Mouse (Mus musculus) erythroblast, embryonic 14.5 days (primary cell): ENCODE results near the gene Artn. TPM values are rescaled to one million over a fixed set of nuclear protein-coding genes. Genes with fewer than 3 reads are reported as not detected.

Experiments used
- H3K27me3 ChIP-seq: 2 replicates; pipeline ENCODE4 v1.6.1; 2012; ENCODE audit warnings: inconsistent platforms; ENCODE audit not compliant: control insufficient read depth
- H3K36me3 ChIP-seq: 2 replicates; pipeline ENCODE4 v1.6.1; 2012; ENCODE audit warnings: mild to moderate bottlenecking, inconsistent platforms; ENCODE audit not compliant: control insufficient read depth
- H3K4me1 ChIP-seq: 2 replicates; pipeline ENCODE4 v1.6.1; 2012; ENCODE audit warnings: inconsistent platforms; ENCODE audit not compliant: control insufficient read depth
- H3K4me3 ChIP-seq: replicated peaks from 2 replicates; pipeline ENCODE3; 2012; ENCODE audit warnings: moderate library complexity, mild to moderate bottlenecking, inconsistent platforms
- H3K9me3 ChIP-seq: 2 replicates; pipeline ENCODE4 v1.6.1; 2012; ENCODE audit warnings: low read length, inconsistent platforms, mixed read lengths; ENCODE audit not compliant: control insufficient read depth
- GATA1 ChIP-seq: IDR thresholded peaks from 2 replicates; pipeline ENCODE4 v1.6.1; 2012; ENCODE audit warnings: low read length, inconsistent platforms, mixed read lengths
- TAL1 ChIP-seq: IDR thresholded peaks from 3 replicates; pipeline ENCODE4 v1.6.1; 2012; ENCODE audit warnings: low read length, inconsistent platforms, mixed read lengths
- polyA plus RNA-seq: library from polyadenylated mRNA; stranded (reverse); fragments of >175 nt; gene quantifications from 2 replicates; pipeline ENCODE4 v1.2.3, GENCODE M21; 2012

Artn gene
- polyA plus RNA-seq, 1 experiment, result 4.9 TPM

DNA sequence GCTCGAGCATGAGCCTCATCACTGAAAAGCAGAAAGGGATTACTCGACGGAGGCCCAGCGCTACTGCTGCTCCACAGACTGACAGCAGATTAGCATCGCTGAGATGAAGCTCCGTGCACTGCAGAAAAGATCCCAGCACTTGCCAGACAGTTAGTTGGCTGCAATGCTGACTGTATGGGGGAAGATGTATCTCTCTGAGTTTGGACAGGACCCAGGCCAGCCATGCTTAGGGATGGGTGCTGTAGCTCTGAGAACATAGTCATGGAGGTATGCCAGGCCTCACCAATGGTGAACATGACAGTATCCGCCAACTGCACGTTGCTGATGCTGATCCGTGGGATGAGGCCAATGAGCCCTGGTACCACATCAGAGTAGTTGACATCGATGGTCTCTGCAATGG, 25.5 kb downstream of the Artn start:
- Histone ChIP-seq H3K9me3 (no peaks in the 10 kb centered on the region), H3K27me3 (no peaks in the 10 kb centered on the region), H3K4me3 (no peak overlapping the region), H3K36me3 (peaks cover 98% of the 10 kb centered on the region), H3K4me1 (peaks cover 8% of the 10 kb centered on the region)
- TF ChIP-seq TAL1 (no peak), GATA1 (no peak)

DNA sequence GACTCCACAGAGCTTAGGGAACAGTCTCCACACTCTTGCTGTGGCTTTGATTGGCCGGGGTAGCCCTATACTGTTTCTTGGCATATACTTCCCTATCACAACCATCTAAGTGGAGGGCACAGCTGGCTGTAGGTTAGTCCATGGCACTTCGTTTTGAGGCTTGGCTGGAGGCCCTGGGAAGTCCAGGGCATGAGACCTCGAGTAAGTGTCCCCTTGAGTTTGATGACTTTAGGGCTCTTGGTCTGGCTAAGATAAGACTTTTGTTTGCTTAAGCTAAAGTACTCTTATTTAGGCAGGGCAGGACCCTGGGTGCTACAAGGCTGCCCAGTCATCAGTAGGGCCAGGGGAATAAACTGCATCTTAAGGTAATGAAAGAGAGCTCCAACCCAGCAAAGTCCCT, 31.5 kb downstream of the Artn start:
- Histone ChIP-seq H3K4me3 (no peak overlapping the region), H3K36me3 (peaks cover 97% of the 10 kb centered on the region), H3K9me3 (no peaks in the 10 kb centered on the region), H3K27me3 (no peaks in the 10 kb centered on the region), H3K4me1 (peaks cover 4% of the 10 kb centered on the region; the same call in 1 of the 2 replicates)
- TF ChIP-seq GATA1, result no peak
- TF ChIP-seq TAL1, result no peak

DNA sequence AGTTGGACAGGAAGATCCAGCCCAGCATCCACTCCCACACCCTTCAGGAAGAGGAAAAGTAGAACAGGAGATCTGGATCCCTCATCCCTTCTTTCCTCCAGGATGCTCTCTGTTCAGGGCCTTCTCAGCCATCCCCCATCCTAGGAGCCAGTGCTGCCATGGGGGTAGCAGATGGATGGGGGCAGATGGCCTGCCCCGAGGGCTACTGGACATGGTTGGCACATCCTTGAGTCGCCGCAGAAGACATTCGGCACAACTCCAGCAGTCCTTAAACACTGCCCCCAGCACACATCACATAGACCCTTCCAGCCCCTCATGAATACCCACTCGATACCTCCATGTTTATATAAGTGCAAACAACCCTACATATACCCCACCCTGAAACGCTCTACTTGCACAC, 33.5 kb downstream of the Artn start:
- H3K27me3 ChIP-seq, result no peaks in the 10 kb centered on the region
- no peak for TF ChIP-seq GATA1
- H3K36me3 ChIP-seq, result peaks cover 77% of the 10 kb centered on the region
- no peak overlapping the region for H3K4me3 ChIP-seq
- peaks cover 19% of the 10 kb centered on the region for H3K4me1 ChIP-seq
- no peaks in the 10 kb centered on the region for H3K9me3 ChIP-seq

DNA sequence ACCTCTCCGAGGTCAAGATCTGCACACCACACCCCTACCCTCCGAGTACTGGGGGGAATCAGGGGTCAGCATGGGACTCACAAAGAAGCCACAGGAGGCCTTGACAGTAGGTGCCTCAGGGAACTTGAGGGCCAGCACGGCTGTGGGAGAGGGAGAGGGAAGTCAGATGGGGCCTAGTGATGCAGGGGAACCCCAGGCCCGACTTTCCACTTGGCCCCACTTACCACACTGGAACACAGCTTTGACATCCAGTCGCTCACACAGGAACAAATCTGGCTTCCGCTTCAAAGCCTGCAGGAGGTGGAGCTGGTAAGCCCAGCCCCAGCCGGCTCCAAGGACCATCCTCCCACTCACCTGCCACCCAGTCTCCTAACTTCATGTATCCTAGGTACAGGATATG, 34.2 kb downstream of the Artn start:
- Histone ChIP-seq H3K27me3 (no peaks in the 10 kb centered on the region), H3K4me3 (no peak overlapping the region), H3K36me3 (peaks cover 75% of the 10 kb centered on the region), H3K4me1 (peaks cover 26% of the 10 kb centered on the region), H3K9me3 (no peaks in the 10 kb centered on the region)
- TF ChIP-seq GATA1 (no peak), TAL1 (no peak)

DNA sequence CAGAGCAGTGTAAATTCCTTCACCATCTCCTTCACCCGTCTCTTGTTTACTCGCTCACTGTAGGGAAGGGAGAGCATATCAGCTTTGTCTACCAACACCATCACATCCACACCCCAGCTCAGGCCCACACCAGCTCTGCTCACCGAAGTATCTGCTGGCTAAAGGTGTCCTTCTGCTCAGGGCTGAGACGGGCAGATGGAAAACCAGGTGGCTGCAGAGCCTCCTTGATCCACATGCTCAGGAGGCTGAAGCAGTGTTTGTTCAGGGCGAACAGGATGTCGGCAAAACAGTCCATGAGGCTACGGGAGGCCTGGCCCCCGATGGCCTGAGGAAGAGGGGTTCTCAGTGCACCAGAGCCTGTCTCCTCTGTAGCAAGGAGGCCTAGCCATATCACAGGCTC, 35.0 kb downstream of the Artn start:
- H3K9me3 ChIP-seq, result no peaks in the 10 kb centered on the region
- TF ChIP-seq GATA1 (no peak), TAL1 (no peak)
- H3K4me3 ChIP-seq, result no peak overlapping the region
- H3K4me1 ChIP-seq, result peaks cover 31% of the 10 kb centered on the region
- H3K36me3 ChIP-seq, result peaks cover 75% of the 10 kb centered on the region
- H3K27me3 ChIP-seq, result no peaks in the 10 kb centered on the region

DNA sequence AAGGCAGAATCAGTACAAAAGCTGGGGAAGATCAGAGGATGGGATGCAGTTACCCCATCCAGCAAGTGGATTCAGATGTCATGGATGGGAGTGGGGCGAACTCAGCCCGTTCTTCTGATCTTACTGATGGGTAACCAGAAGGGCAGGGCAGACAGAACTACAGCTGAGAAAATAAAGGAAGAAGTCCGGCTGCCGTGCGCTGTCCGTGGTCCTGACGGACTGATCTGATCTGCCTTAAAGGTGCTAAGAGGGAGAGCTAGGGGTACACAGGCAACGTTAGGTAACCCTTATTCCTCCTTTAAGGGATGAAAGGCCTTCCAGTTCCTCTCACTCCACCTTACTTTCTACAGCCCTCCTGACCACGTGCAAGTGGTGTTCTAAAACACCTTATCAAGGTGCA, 36.2 kb downstream of the Artn start:
- Histone ChIP-seq H3K36me3 (peaks cover 71% of the 10 kb centered on the region), H3K4me3 (no peak overlapping the region)
- no peak for TF ChIP-seq GATA1
- no peak for TF ChIP-seq TAL1

DNA sequence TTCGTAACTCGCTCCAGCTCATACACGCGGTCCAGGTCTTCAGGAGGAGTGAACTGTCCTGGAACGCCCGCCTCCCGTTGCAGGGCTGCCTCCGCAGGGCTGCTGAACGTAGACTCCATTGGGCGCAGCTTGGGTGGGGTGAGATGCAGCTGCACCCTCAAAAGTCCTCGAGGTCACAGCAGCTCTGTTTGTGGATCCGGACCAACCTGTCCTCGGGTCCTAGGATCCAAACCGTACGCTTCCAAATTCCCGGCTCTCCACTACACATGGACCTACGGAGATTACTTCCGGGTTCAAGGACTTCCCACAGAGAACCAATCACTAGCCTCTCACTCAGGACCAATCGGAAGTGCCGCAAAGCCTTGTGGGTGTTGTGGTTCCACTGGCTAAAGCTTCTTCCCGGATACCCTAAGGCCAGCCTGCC, 37.8 kb downstream of the Artn start, which contains the start of gene Dph2:
TSS of gene Dph2 (minus strand) at position 295 of the 424 bp plus-strand sequence.
- Histone ChIP-seq H3K36me3 (peaks cover 57% of the 10 kb centered on the region), H3K9me3 (no peaks in the 10 kb centered on the region), H3K27me3 (no peaks in the 10 kb centered on the region), H3K4me1 (peaks cover 43% of the 10 kb centered on the region), H3K4me3 (peak within 1 kb of the TSS; percentile 65)
- TF ChIP-seq GATA1 (no peak), TAL1 (no peak)

More for the DNA sequence above, 36.2 kb downstream of the Artn start:
- no peaks in the 10 kb centered on the region for H3K27me3 ChIP-seq
- H3K9me3 ChIP-seq, result no peaks in the 10 kb centered on the region
- peaks cover 34% of the 10 kb centered on the region for H3K4me1 ChIP-seq

DNA sequence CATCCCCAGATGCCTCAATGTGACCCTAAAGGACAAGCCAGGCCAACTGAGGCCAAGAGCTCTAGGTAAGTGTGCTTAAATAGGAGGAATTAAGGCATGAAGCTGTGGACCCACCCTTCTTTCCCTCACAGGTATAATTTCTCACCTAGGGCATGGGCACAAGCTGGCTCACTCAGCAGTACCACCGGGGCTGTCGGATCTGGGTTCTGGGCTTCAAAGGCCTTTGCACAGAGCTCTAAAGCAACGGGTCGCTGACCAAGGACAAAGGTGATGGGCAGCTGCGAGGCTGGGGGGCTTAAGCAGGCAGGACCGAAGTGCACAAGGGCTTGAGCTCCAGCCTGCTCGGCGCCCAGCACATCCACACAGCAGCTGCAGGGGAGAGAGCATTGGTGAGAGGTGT, 38.8 kb downstream of the Artn start:
- Histone ChIP-seq H3K9me3 (no peaks in the 10 kb centered on the region), H3K36me3 (peaks cover 54% of the 10 kb centered on the region), H3K27me3 (no peaks in the 10 kb centered on the region), H3K4me3 (peak overlapping the region; percentile 65), H3K4me1 (peaks cover 50% of the 10 kb centered on the region)
- TF ChIP-seq TAL1, result no peak
- no peak for TF ChIP-seq GATA1

DNA sequence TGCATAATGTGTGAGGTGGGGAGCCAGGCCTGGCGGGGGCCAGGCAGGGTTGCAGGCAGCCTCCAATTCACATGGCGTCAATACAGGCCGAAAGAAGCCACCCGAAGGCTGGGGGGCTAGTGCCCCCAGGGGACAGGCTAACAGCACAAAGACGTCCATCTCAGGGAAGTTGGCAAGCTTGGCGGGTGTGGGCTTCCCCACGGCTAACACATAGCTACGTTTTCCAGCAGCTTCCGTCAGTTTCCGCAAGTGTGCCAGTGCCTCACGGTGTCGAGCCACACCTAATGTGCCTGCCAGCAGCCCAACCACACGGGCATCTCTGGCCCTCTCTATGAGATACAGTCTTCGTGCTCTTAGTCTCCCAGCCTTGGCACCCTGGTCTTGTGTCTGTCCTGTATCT, 39.5 kb downstream of the Artn start:
- Histone ChIP-seq H3K4me3 (peak overlapping the region; percentile 4), H3K4me1 (peaks cover 58% of the 10 kb centered on the region), H3K9me3 (no peaks in the 10 kb centered on the region), H3K36me3 (peaks cover 54% of the 10 kb centered on the region), H3K27me3 (no peaks in the 10 kb centered on the region)
- TF ChIP-seq GATA1 (no peak), TAL1 (no peak)

DNA sequence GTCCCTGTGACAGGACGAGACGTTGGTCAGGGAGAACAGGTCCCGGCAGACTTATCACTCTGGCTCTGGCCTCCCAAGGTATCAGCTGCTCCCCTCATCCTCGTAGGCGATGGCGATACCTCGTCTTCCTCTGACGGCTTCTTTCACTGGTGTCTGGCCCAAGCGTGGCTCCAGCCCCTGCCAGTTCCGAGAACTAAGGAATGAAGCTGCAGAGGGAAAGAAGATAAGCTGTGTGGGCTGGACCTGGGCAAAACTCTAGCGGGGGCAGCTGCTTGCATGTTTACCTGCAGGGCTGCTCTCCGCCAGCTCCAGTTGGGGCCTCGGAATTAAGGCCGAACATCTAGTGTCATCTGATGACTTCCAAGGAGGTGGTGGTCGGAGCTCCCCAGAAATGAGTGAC, 40.1 kb downstream of the Artn start:
- no peaks in the 10 kb centered on the region; the same call in 1 of the 2 replicates for H3K27me3 ChIP-seq
- no peak for TF ChIP-seq TAL1
- no peak for TF ChIP-seq GATA1
- H3K4me1 ChIP-seq, result peaks cover 63% of the 10 kb centered on the region
- H3K4me3 ChIP-seq, result no peak overlapping the region
- no peaks in the 10 kb centered on the region for H3K9me3 ChIP-seq
- peaks cover 54% of the 10 kb centered on the region for H3K36me3 ChIP-seq
